Mouse (Mus musculus): ENCODE measurements at regions not wholly inside any gene's neighbourhood (a gene's known extent, or its start where the extent isn't known, plus 50 kb on each side); places are given as distances from the start of the nearest gene placed in this dataset.

DNA sequence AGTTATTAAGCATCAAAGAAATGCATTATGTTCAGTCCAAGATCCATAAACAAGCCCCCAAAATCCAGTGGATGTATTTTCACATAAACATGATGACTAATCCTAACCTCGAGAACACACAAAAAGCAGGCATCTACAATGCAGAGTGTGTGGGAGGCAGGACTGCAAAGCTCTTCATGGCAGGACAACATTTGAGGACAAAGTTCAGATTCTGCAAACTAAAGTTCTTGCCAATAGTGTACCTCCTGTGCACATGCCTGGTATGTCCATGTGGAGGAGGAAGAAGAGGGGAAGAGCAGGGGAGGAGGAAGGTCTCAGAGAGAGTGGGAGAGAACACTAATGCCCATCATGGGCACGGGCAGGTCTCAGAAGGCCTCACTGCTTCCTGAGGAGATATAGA, 72.6 kb upstream of the Irs2 start:
- Histone ChIP-seq H3K9me3 (ENCODE audit: control insufficient read depth, low read length) (no peaks in the 10 kb centered on the region), H3K9ac (ENCODE audit: low read length) (no peak overlapping the region), H3K4me1 (replicated peaks; ENCODE audit: control insufficient read depth, insufficient read depth, low read length) (peaks cover 29% of the 10 kb centered on the region), H3K27ac (ENCODE audit: low read length) (no peak overlapping the region), H3K27me3 (ENCODE audit: control insufficient read depth, insufficient read depth, low read depth, low read length) (no peaks in the 10 kb centered on the region), H3K4me2 (ENCODE audit: low read depth, low read length) (no peak overlapping the region), H3K4me3 (ENCODE audit: low read length) (no peak overlapping the region), H3K36me3 (ENCODE audit: control insufficient read depth, insufficient read depth, low read length) (no peaks in the 10 kb centered on the region)
- WGBS, result 79% methylated on average over 2 of the region's 2 CpGs
- ATAC-seq (ENCODE audit: low read depth), result no peak

DNA sequence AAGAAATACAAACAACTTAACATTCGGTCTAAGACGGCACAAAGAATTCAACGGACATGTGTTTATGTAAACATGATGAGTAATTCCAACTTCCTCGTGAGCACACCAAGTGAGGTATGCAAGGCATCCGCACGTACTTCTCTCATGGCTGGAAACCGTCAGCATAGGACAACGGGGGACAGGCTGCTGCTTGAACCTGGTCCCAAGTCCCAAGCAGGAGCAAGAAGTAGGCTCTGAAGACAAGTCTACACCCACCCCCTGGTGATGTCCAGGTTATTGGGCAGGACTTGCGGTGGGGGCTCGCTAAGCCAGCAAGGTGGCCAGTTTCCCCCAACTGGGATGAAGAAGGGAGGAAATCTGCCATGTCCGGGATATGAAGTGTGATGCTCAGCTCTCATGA, 71.5 kb upstream of the Irs2 start:
- Histone ChIP-seq H3K36me3 (ENCODE audit: control insufficient read depth, insufficient read depth, low read length) (no peaks in the 10 kb centered on the region), H3K27me3 (ENCODE audit: control insufficient read depth, insufficient read depth, low read depth, low read length) (no peaks in the 10 kb centered on the region), H3K27ac (ENCODE audit: low read length) (no peak overlapping the region), H3K4me2 (ENCODE audit: low read depth, low read length) (no peak overlapping the region), H3K9me3 (ENCODE audit: control insufficient read depth, low read length) (no peaks in the 10 kb centered on the region), H3K4me1 (replicated peaks; ENCODE audit: control insufficient read depth, insufficient read depth, low read length) (peaks cover 20% of the 10 kb centered on the region), H3K4me3 (ENCODE audit: low read length) (no peak overlapping the region), H3K9ac (ENCODE audit: low read length) (no peak overlapping the region)
- 37% methylated on average over 11 of the region's 11 CpGs for WGBS
- peak; percentile 21; the same call in 1 of the 2 replicates for ATAC-seq (ENCODE audit: low read depth)

DNA sequence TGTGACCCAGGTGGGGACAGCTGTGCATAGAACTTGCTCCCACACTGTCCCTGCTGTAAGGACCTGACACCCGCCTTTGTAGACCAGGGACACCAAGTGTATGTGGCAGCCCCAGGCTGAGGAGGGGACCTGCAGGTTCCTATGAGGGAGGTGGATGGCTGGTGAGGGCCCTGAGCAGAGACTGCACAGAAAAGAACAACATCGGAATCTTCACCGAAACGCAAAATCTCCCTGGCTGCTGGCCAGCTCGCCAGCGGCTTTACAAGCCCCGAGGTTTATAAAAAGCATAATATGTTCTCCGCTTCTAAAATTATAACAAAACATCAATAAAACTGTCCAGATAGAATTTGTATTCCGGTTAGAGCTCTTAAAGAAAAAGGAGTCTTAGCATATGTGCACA, 68.9 kb upstream of the Irs2 start:
- WGBS, result 40% methylated on average over 9 of the region's 9 CpGs
- Histone ChIP-seq H3K4me1 (replicated peaks; ENCODE audit: control insufficient read depth, insufficient read depth, low read length) (peaks cover 19% of the 10 kb centered on the region), H3K36me3 (ENCODE audit: control insufficient read depth, insufficient read depth, low read length) (no peaks in the 10 kb centered on the region), H3K4me3 (ENCODE audit: low read length) (peak overlapping the region; percentile 25), H3K27ac (ENCODE audit: low read length) (peak overlapping the region; percentile 5; the same call in 1 of the 2 replicates), H3K9ac (ENCODE audit: low read length) (0 out of 2 replicates have a peak overlapping the region, but pooled peaks have one; percentile 31), H3K9me3 (ENCODE audit: control insufficient read depth, low read length) (no peaks in the 10 kb centered on the region), H3K4me2 (ENCODE audit: low read depth, low read length) (peak overlapping the region; percentile 4; the same call in 1 of the 2 replicates), H3K27me3 (ENCODE audit: control insufficient read depth, insufficient read depth, low read depth, low read length) (no peaks in the 10 kb centered on the region)
- no peak for ATAC-seq (ENCODE audit: low read depth)

DNA sequence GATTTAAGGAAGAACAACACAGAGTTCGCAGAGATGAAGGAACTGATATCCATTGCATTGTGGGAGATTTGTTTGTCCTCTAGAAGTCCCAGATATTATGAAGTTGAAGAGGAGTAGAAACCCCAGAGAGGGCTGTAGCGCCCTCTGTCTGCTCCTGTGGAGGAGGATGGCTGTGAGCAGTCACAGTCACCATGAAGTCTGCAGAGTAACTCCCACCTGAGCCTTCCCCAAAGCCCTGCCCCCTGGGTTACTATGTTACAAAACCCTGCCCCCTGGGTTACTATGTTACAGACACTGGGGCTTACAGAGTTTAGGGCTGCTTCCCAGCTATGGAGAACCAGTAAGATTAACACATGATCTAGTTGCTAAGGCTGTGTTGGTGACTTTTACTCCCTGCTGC, 62.9 kb upstream of the Irs2 start:
- no peak for ATAC-seq (ENCODE audit: low read depth)
- Histone ChIP-seq H3K4me3 (ENCODE audit: low read length) (no peak overlapping the region), H3K4me2 (ENCODE audit: low read depth, low read length) (no peak overlapping the region), H3K27me3 (ENCODE audit: control insufficient read depth, insufficient read depth, low read depth, low read length) (no peaks in the 10 kb centered on the region; the same call in 1 of the 2 replicates), H3K27ac (ENCODE audit: low read length) (no peak overlapping the region), H3K4me1 (replicated peaks; ENCODE audit: control insufficient read depth, insufficient read depth, low read length) (no peaks in the 10 kb centered on the region), H3K36me3 (ENCODE audit: control insufficient read depth, insufficient read depth, low read length) (no peaks in the 10 kb centered on the region), H3K9ac (ENCODE audit: low read length) (no peak overlapping the region), H3K9me3 (ENCODE audit: control insufficient read depth, low read length) (no peaks in the 10 kb centered on the region)
- WGBS, result 65% methylated on average over 2 of the region's 2 CpGs

DNA sequence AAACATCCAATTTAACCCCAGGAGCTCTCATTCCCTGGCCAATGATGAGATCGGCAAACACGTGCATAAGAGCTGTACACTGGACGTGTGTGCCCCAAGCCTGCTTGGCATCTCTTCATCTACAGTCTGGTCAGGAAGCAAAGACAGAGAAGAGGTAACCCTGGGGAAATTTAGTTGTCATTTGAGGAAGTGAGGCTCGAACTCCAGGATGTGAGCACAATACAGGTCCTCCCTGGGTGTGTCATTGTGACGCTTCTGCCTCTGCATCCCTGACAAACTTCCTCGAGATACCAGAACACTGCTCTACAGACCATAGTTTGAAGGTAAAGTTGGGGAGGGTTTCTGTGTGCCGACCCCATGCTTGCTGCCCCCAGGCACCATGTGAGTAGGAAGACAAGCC, 59.2 kb upstream of the Irs2 start:
- H3K27me3 ChIP-seq (ENCODE audit: control insufficient read depth, insufficient read depth, low read depth, low read length), result no peaks in the 10 kb centered on the region; the same call in 1 of the 2 replicates
- H3K27ac ChIP-seq (ENCODE audit: low read length), result no peak overlapping the region
- H3K4me1 ChIP-seq (replicated peaks; ENCODE audit: control insufficient read depth, insufficient read depth, low read length), result no peaks in the 10 kb centered on the region
- WGBS, result 81% methylated on average over 7 of the region's 7 CpGs
- ATAC-seq (ENCODE audit: low read depth), result no peak
- H3K9ac ChIP-seq (ENCODE audit: low read length), result no peak overlapping the region
- H3K4me2 ChIP-seq (ENCODE audit: low read depth, low read length), result no peak overlapping the region
- no peaks in the 10 kb centered on the region for H3K9me3 ChIP-seq (ENCODE audit: control insufficient read depth, low read length)
- H3K36me3 ChIP-seq (ENCODE audit: control insufficient read depth, insufficient read depth, low read length), result no peaks in the 10 kb centered on the region
- no peak overlapping the region for H3K4me3 ChIP-seq (ENCODE audit: low read length)

DNA sequence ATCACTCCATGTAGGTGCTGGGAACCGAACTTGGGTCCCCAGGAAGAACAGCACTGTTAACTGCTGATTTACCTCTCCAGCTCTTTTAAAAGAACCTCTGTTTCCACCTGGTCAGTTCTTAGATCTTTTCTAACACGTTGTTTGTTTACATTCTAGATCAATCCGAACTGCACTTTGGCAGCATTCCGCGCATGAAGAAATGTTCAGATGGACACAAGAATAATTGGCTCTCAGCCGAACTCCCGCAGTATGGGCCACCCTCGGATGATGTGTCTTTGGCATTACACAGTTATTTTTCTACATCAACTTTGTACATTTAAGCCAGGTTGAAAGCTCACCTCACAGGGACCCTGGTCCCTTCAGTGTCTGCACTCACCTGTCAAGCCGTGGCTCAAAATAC, 57.7 kb upstream of the Irs2 start:
- 76% methylated on average over 9 of the region's 9 CpGs for WGBS
- H3K9me3 ChIP-seq (ENCODE audit: control insufficient read depth, low read length), result no peaks in the 10 kb centered on the region
- no peak for ATAC-seq (ENCODE audit: low read depth)

DNA sequence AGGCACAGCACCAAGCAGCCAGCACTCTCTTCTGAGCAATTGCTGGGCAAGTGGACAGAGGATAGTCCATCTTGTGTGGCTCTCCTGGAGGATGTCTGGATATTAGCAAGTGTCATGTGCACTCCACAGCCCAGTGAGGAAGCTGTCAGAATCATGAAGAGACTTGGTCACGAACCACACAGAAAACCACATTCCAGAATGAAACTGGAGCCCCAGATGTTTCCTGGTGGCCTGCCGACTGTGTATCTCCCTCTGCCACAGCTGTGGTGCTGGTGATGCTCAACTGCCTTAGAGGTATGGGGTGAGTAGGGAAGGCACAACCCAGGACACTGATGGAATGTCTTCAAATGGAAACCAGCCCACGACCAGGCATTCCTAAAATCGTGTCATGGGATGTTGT, 57.0 kb upstream of the Irs2 start:
- WGBS, result 50% methylated on average over 4 of the region's 4 CpGs
- Histone ChIP-seq H3K27ac (ENCODE audit: low read length) (no peak overlapping the region), H3K9me3 (ENCODE audit: control insufficient read depth, low read length) (no peaks in the 10 kb centered on the region), H3K4me2 (ENCODE audit: low read depth, low read length) (no peak overlapping the region), H3K36me3 (ENCODE audit: control insufficient read depth, insufficient read depth, low read length) (no peaks in the 10 kb centered on the region), H3K4me3 (ENCODE audit: low read length) (no peak overlapping the region), H3K4me1 (replicated peaks; ENCODE audit: control insufficient read depth, insufficient read depth, low read length) (no peaks in the 10 kb centered on the region), H3K27me3 (ENCODE audit: control insufficient read depth, insufficient read depth, low read depth, low read length) (no peaks in the 10 kb centered on the region), H3K9ac (ENCODE audit: low read length) (no peak overlapping the region)
- no peak for ATAC-seq (ENCODE audit: low read depth)

More for the DNA sequence above, 57.7 kb upstream of the Irs2 start:
- Histone ChIP-seq H3K4me1 (replicated peaks; ENCODE audit: control insufficient read depth, insufficient read depth, low read length) (no peaks in the 10 kb centered on the region), H3K36me3 (ENCODE audit: control insufficient read depth, insufficient read depth, low read length) (no peaks in the 10 kb centered on the region), H3K27me3 (ENCODE audit: control insufficient read depth, insufficient read depth, low read depth, low read length) (no peaks in the 10 kb centered on the region; the same call in 1 of the 2 replicates), H3K4me3 (ENCODE audit: low read length) (no peak overlapping the region), H3K9ac (ENCODE audit: low read length) (no peak overlapping the region), H3K4me2 (ENCODE audit: low read depth, low read length) (no peak overlapping the region), H3K27ac (ENCODE audit: low read length) (no peak overlapping the region)

DNA sequence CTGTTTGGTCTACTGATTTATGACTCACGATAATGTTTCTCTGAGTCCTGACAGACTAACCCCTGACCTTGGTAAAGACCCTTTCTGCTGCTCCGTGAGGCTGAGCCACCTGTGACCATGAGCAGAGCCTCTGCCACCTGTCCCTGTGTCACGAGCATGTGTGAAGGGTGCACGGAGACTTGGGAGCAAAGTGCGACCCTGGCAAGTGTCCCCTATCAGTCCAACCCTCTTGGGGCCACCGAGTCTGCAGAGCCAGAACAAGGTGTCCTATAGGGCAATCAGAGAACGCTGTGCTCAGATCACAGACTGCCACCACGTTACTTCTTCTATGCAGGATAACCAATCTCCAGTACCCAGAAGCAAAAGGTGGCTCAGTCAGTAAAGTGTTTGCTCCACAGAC, 54.8 kb upstream of the Irs2 start:
- Histone ChIP-seq H3K36me3 (ENCODE audit: control insufficient read depth, insufficient read depth, low read length) (no peaks in the 10 kb centered on the region), H3K27ac (ENCODE audit: low read length) (no peak overlapping the region), H3K4me2 (ENCODE audit: low read depth, low read length) (no peak overlapping the region), H3K4me1 (replicated peaks; ENCODE audit: control insufficient read depth, insufficient read depth, low read length) (no peaks in the 10 kb centered on the region), H3K9ac (ENCODE audit: low read length) (no peak overlapping the region), H3K27me3 (ENCODE audit: control insufficient read depth, insufficient read depth, low read depth, low read length) (no peaks in the 10 kb centered on the region), H3K9me3 (ENCODE audit: control insufficient read depth, low read length) (no peaks in the 10 kb centered on the region), H3K4me3 (ENCODE audit: low read length) (no peak overlapping the region)
- WGBS, result 72% methylated on average over 8 of the region's 8 CpGs
- no peak for ATAC-seq (ENCODE audit: low read depth)

DNA sequence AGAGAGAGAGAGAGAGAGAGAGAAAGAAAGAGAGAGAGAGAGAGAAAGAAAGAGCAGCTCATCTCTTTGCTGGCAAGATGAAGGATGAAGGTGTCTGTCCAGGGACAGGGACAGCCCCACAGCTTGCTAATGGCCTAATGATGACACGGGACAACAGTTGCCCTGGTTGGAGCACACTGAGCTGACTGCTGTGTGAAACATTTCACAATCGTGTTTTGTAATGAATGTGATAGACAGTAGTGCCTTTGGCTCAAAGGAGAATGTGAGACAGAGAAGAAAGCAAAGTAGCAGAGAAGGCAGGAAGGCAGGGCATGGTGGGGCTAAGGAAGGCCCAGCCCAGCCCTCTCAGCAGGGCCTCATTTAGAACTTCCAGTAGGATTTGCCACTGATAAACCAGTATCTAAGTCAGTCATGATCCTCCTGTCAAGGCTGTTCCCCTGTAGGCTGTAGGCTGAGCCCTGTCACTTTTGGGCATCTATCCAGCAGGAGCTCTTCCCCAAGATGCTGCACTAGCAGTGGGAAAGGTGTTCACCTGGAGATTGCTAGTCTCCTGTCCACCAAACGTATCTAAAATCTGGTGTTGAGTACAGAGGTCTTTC, 54.2 kb upstream of the Irs2 start:
- no peak overlapping the region for H3K27ac ChIP-seq (ENCODE audit: low read length)
- H3K4me3 ChIP-seq (ENCODE audit: low read length), result no peak overlapping the region
- ATAC-seq (ENCODE audit: low read depth), result peak; percentile 32; the same call in 1 of the 2 replicates
- no peaks in the 10 kb centered on the region for H3K27me3 ChIP-seq (ENCODE audit: control insufficient read depth, insufficient read depth, low read depth, low read length)
- H3K4me2 ChIP-seq (ENCODE audit: low read depth, low read length), result no peak overlapping the region
- no peak overlapping the region for H3K9ac ChIP-seq (ENCODE audit: low read length)
- no peaks in the 10 kb centered on the region for H3K4me1 ChIP-seq (replicated peaks; ENCODE audit: control insufficient read depth, insufficient read depth, low read length)
- no peaks in the 10 kb centered on the region for H3K36me3 ChIP-seq (ENCODE audit: control insufficient read depth, insufficient read depth, low read length)
- no peaks in the 10 kb centered on the region for H3K9me3 ChIP-seq (ENCODE audit: control insufficient read depth, low read length)
- WGBS, result 39% methylated on average over 3 of the region's 3 CpGs

DNA sequence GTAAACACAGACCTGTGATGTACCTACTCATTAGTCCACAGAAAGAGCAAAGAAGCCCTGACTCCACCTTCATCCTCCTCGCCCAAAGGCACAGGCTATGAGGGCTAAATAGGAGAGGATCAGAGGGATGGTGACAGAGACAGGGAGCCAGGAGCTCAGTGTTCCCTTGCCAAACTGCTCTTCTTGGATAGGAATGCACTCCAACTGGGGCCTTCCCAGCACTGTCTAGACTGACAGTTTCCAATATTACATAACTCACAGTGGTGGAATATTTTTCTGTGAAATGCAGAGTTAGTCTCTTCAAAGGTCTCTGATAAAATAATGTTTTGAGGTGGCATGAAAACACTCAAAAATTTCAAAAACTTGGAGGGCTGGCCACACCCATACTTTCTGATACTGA, 53.5 kb upstream of the Irs2 start:
- Histone ChIP-seq H3K4me2 (ENCODE audit: low read depth, low read length) (no peak overlapping the region), H3K27me3 (ENCODE audit: control insufficient read depth, insufficient read depth, low read depth, low read length) (no peaks in the 10 kb centered on the region), H3K4me3 (ENCODE audit: low read length) (no peak overlapping the region), H3K27ac (ENCODE audit: low read length) (no peak overlapping the region), H3K4me1 (replicated peaks; ENCODE audit: control insufficient read depth, insufficient read depth, low read length) (no peaks in the 10 kb centered on the region), H3K9ac (ENCODE audit: low read length) (no peak overlapping the region), H3K36me3 (ENCODE audit: control insufficient read depth, insufficient read depth, low read length) (no peaks in the 10 kb centered on the region), H3K9me3 (ENCODE audit: control insufficient read depth, low read length) (no peaks in the 10 kb centered on the region)
- WGBS, result 61% methylated on average over 1 of the region's 1 CpGs
- no peak for ATAC-seq (ENCODE audit: low read depth)

Measured in lung, embryonic 16.5 days (tissue).